Mouse (Mus musculus): ENCODE data around the gene Dnm2.

Gene Dnm2

GRCm38 (mm10) chr9:21547075-21547941 is 122.6 kb downstream of the Dnm2 start:
- DNase-seq = peak; percentile 79

- no peak for DNase-seq
Measured at GRCm38 (mm10) chr9:21551049-21551448, 126.3 kb downstream of the Dnm2 start.

- no peak for DNase-seq
Measured at GRCm38 (mm10) chr9:21553607-21554273, 129.0 kb downstream of the Dnm2 start.

GRCm38 (mm10) chr9:21555198-21555742 is 130.6 kb downstream of the Dnm2 start:
- peak; percentile 41 for DNase-seq

- DNase-seq = no peak
Measured at GRCm38 (mm10) chr9:21556996-21557395, 132.3 kb downstream of the Dnm2 start.
